Mouse (Mus musculus) liver, postnatal 0 days (tissue): ENCODE results near the gene Shroom2.

Source experiments
- CTCF ChIP-seq: sonication (generic); IDR thresholded peaks from 2 replicates; pipeline ENCODE4 v1.5.1; 2016; ENCODE audit warnings: antibody characterized with exemption, low read depth
- EP300 ChIP-seq: IDR thresholded peaks from 2 replicates; pipeline ENCODE4 v1.6.1; 2016; ENCODE audit warnings: antibody characterized with exemption, low read depth, mild to moderate bottlenecking

DNA sequence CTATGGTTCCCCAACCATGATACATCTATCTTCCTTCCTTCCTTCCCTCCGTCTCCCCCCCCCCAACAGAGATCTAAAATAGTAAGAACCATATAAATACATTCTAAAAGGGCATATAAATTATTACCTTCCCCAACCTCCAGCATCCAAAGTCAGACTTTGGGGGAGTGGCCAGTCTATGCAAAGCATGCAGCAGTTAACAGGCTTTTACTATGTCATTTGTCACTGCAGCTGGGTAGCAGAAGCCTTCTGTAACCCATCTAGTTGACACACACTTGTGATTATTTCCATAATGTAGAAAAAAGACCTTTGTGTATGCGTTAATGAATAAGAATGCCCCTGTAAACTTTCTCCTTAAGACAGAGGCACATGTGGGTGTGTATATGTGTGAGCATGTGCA, 126.6 kb downstream of the Shroom2 start:
- TF ChIP-seq CTCF (no peak), EP300 (no peak)
